Mouse (Mus musculus) embryonic fibroblast, embryonic 13.5 days (primary cell): ENCODE data around the gene Hoxa4.

Source experiments
- CTCF ChIP-seq: IDR thresholded peaks from 2 replicates; pipeline ENCODE4 v1.5.1; 2011; ENCODE audit warnings: mild to moderate bottlenecking, control low read depth, low read length, moderate library complexity, borderline replicate concordance; ENCODE audit not compliant: insufficient read depth
- POLR2A ChIP-seq: IDR thresholded peaks from 2 replicates; pipeline ENCODE4 v1.6.1; 2011; ENCODE audit warnings: low read depth, mild to moderate bottlenecking, control low read depth, low read length, moderate library complexity

DNA sequence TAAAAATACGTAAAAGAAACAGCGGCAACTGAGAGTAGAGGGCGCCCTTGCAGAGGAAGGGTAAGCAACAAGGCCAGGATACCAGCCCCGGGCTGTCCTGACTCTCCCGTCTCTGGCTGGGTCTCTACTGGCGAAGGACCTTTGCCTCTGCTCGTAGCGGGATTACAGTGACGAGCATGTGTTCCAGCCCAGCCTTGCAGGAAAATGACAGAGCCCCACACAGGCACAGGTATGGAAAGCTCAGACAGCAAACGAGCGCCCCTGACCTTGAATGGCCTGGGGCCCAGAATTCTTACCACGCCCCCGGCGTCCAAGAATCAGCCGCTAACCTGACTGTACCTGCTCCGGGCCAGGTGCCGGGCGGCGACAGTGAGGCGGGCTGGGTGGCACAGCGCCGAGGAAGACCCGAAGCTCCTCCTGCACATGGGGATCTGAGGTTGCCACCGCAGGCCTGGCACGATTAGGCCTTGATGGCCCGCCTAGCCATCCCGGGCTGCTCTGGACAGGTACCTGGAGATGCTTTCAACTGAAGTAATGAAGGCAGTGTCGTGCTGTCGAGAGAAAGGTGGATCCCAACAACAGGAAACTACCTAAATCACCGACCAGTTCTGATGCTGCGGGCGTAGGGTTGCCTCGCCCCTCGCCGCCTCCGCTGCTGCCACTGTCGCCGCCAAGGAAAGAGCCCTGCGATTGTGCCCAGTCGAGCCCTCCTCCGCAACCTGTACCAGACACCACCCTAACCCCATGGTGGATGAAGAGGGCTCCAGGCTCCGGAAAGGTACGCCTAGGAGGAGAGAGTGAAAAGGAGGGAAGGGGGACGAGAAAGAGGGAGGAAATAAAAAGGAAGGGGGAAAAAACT lies 38.2 kb upstream of the Hoxa4 start:
- TF ChIP-seq POLR2A (no peak), CTCF (no peak)
